Mouse (Mus musculus) R1 (cell line): Measurements from ENCODE around the gene Vmn1r37.
"Not testable (repeated sequence)": the region's sequence is repeated elsewhere in the genome, so short reads cannot be mapped to it uniquely, and the experiment has no call there.

Experiments
- DNase-seq: peaks from one replicate; pipeline ENCODE4 v3.0.0-alpha.2; 2018; ENCODE audit warnings: low read depth, low spot score

Vmn1r37 gene

DNA sequence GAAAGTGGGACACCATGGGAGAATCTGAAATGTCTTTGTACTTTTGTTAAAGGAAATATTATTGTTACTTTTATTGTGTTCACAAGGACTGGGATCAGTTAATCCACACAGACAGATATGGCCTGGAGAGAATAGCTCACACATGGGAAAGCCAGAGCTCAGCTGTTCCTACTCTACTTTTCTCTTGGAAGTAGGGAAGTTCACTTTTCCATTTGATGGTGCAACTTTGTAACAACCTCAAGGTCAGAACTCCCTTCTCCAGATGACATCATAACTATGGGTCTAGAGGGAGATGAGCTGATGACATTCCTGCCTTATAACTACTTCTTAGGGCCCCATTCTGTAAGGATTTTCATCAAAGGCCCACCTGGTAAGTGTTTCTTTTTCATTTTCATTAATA is at the start of gene Vmn1r37:
Vmn1r37 (plus strand) TSS at position 301 of the 400 bp plus-strand sequence.
- not testable (repeated sequence) for DNase-seq

DNA sequence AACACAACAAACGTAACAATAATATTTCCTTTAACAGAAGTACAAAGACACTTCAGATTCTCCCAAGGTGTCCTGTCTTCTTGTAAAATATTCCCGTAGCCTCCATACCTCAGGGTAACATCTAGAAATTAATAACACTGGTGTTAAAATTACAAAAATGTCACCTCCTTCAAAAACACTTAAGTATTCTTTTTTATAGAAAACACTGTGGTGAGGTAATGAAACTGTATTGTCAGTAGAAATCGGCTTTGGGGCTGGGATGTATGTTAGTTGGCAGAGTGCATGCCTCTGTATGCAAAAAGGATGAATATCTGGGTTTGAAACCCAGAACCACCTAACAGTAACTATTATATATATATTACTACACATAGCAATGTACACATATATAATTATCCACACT is 43.4 kb upstream of the Vmn1r37 start, which contains the start of gene Vmn1r35:
Vmn1r35 (minus strand) TSS at position 101 of the 400 bp plus-strand sequence.
- DNase-seq: no peak

DNA sequence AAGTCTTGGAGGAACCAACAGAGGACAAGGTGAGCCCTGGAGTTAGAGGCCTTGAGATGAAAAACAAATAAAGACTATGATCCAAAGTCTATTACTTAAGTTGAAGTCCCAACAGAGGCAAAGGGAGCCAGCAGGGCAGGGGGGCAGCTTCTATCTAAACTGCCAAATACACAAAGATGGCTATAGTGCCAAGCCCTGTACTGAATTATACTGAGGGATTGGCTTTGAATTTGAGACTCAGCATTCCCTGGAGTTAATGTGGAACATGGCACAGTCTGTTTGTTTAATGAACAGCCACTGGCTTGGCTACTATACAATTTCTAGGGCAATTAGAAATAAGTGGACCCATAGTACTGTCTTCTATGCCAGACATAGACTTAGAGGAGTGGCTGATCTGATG is 20.3 kb upstream of the Vmn1r37 start:
- DNase-seq: no peak

DNA sequence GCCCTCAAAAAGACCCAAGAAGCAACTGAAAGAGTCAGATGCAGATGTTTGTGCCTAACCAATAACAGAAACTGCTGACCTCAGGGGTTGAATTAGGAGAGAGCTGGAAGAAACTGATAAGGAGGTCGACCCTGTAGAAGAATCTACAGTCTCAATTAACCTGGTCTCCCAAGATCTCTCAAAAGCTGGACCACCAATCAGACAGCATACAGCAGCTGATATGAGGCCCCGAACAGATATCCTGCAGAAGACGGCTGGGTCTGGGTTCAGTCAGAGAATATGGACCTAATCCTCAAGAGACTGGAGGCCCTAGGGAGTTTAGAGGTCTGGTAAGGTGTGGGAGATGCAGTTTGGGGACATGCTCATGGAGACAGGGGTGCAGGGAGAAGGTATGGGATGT is 15.3 kb upstream of the Vmn1r37 start:
- DNase-seq: no peak

DNA sequence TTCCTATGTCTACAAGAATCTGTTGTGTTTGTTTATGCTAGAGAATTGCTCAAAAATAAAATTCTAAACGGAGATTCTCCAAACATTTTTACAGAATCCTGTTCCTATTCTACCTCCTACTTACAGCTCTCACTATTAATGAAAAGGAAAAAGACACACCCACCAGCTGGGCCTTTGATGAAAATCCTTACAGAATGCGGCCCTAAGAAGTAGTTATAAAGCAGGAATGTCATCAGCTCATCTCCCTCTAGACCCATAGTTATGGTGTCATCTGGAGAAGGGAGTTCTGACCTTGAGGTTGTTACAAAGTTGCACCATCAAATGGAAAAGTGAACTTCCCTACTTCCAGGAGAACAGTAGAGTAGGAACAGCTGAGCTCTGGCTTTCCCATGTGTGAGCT is 10.1 kb upstream of the Vmn1r37 start, which contains the start of gene Vmn1r36:
Vmn1r36 (minus strand) TSS at position 101 of the 400 bp plus-strand sequence.
- not testable (repeated sequence) for DNase-seq

DNA sequence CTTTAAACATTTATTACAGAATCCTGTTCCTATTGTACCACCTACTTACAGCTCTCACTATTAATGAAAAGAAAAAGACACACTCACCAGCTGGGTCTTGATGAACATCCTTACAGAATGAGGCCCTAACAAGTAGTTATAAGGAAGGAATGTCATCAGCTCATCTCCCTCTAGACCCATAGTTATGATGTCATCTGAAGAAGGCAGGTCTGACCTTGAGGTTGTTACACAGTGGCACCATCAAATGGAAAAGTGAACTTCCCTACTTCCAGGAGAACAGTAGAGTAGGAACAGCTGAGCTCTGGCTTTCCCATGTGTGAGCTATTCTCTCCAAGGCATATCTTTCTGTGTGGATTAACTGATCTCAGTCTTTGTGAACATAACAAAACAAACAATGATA is 53.3 kb downstream of the Vmn1r37 start, which contains the start of gene Vmn1r38:
Vmn1r38 (minus strand) TSS at position 101 of the 400 bp plus-strand sequence.
- not testable (repeated sequence) for DNase-seq
